Mouse (Mus musculus) forebrain, embryonic 12.5 days (tissue): Measurements from ENCODE around the gene Asah2. TPM values are rescaled to one million over a fixed set of nuclear protein-coding genes. Genes with fewer than 3 reads are reported as not detected.

Source experiments
- ATAC-seq: fragments of 200-750 bp; cut with Nextera tagmentation; 2 replicates; pipeline ENCODE4 v1.8.0; 2017; ENCODE audit warnings: moderate TSS enrichment; ENCODE audit not compliant: low FRiP score
- H3K27ac ChIP-seq: fragments of 300-500 bp; sonication (generic); 2 replicates; pipeline ENCODE4 v1.5.1; 2016; ENCODE audit warnings: mild to moderate bottlenecking
- H3K27me3 ChIP-seq: fragments of 300-500 bp; sonication (generic); 2 replicates; pipeline ENCODE4 v1.6.1; 2016; ENCODE audit warnings: mild to moderate bottlenecking
- H3K36me3 ChIP-seq: fragments of 300-500 bp; sonication (generic); replicated peaks from 2 replicates; pipeline ENCODE4 v1.6.1; 2016; ENCODE audit warnings: mild to moderate bottlenecking
- H3K4me1 ChIP-seq: fragments of 300-500 bp; sonication (generic); 2 replicates; pipeline ENCODE4 v1.6.1; 2016
- H3K4me2 ChIP-seq: fragments of 300-500 bp; sonication (generic); 2 replicates; pipeline ENCODE4 v1.6.1; 2016; ENCODE audit warnings: mild to moderate bottlenecking, moderate library complexity
- H3K4me3 ChIP-seq: fragments of 300-500 bp; sonication (generic); replicated peaks from 2 replicates; pipeline ENCODE4 v1.5.1; 2016; ENCODE audit warnings: mild to moderate bottlenecking
- H3K9ac ChIP-seq: fragments of 300-500 bp; sonication (generic); 2 replicates; pipeline ENCODE4 v1.6.1; 2016; ENCODE audit warnings: mild to moderate bottlenecking
- H3K9me3 ChIP-seq: fragments of 300-500 bp; sonication (generic); 2 replicates; pipeline ENCODE4 v1.6.1; 2016
- WGBS: fragments of 180-500 bp; shearing (Covaris S2); methylation state at CpG from one replicate; pipeline ENCODE4 v1.1.7; 2016; 5-methylcytosine and 5-hydroxymethylcytosine counted together
- polyA plus RNA-seq: library from polyadenylated mRNA; unstranded; fragments of >200 nt; fragmentation: Nextera tagmentation; extraction: Ambion mirVana; gene quantifications from 2 replicates; pipeline ENCODE4 v1.2.1, GENCODE M21; 2016

Asah2 gene
- polyA plus RNA-seq, 1 experiment from 2014 or later = 0.29 TPM

- H3K9me3 ChIP-seq = no peaks in the 10 kb centered on the region
- no peaks in the 10 kb centered on the region for H3K4me1 ChIP-seq
- no peak overlapping the region for H3K4me2 ChIP-seq
- no peak for ATAC-seq
- H3K36me3 ChIP-seq = no peaks in the 10 kb centered on the region
- 90% methylated on average over 3 of the region's 3 CpGs for WGBS
- no peak overlapping the region for H3K9ac ChIP-seq
- no peak overlapping the region for H3K4me3 ChIP-seq
- no peaks in the 10 kb centered on the region for H3K27me3 ChIP-seq
- no peak overlapping the region for H3K27ac ChIP-seq
Measured at GRCm38 (mm10) chr19:32025443-32025842, 82.6 kb downstream of the Asah2 start.

- ATAC-seq = no peak
- Histone ChIP-seq H3K9ac (no peak overlapping the region), H3K27ac (no peak overlapping the region), H3K4me1 (no peaks in the 10 kb centered on the region), H3K9me3 (no peaks in the 10 kb centered on the region), H3K27me3 (no peaks in the 10 kb centered on the region), H3K4me3 (no peak overlapping the region), H3K36me3 (no peaks in the 10 kb centered on the region), H3K4me2 (no peak overlapping the region)
- 71% methylated on average over 8 of the region's 8 CpGs for whole genome bisulfite sequencing
Measured at GRCm38 (mm10) chr19:32019722-32020121, 88.3 kb downstream of the Asah2 start.

GRCm38 (mm10) chr19:32018585-32018984, 89.4 kb downstream of the Asah2 start:
- Histone ChIP-seq H3K27me3 (no peaks in the 10 kb centered on the region), H3K36me3 (no peaks in the 10 kb centered on the region), H3K4me3 (no peak overlapping the region), H3K9me3 (no peaks in the 10 kb centered on the region), H3K27ac (no peak overlapping the region), H3K4me1 (no peaks in the 10 kb centered on the region), H3K4me2 (no peak overlapping the region), H3K9ac (no peak overlapping the region)
- no peak for ATAC-seq
- WGBS = 89% methylated on average over 7 of the region's 7 CpGs

GRCm38 (mm10) chr19:32018053-32018452, 90.0 kb downstream of the Asah2 start:
- Histone ChIP-seq H3K9ac (no peak overlapping the region), H3K4me2 (no peak overlapping the region), H3K4me3 (no peak overlapping the region), H3K27ac (no peak overlapping the region), H3K27me3 (no peaks in the 10 kb centered on the region), H3K9me3 (no peaks in the 10 kb centered on the region), H3K36me3 (no peaks in the 10 kb centered on the region), H3K4me1 (no peaks in the 10 kb centered on the region)
- no peak for ATAC-seq
- 85% methylated on average over 5 of the region's 5 CpGs for WGBS

GRCm38 (mm10) chr19:32002623-32003022, 105.4 kb downstream of the Asah2 start:
- Histone ChIP-seq H3K27ac (no peak overlapping the region), H3K9ac (no peak overlapping the region), H3K4me3 (no peak overlapping the region), H3K4me1 (no peaks in the 10 kb centered on the region), H3K4me2 (no peak overlapping the region), H3K27me3 (no peaks in the 10 kb centered on the region), H3K9me3 (no peaks in the 10 kb centered on the region), H3K36me3 (no peaks in the 10 kb centered on the region)
- 91% methylated on average over 5 of the region's 5 CpGs for WGBS
- ATAC-seq = no peak

- WGBS = 96% methylated on average over 3 of the region's 3 CpGs
- H3K4me1 ChIP-seq = no peaks in the 10 kb centered on the region
- no peaks in the 10 kb centered on the region for H3K36me3 ChIP-seq
- H3K4me3 ChIP-seq = no peak overlapping the region
- H3K4me2 ChIP-seq = no peak overlapping the region
- no peaks in the 10 kb centered on the region for H3K9me3 ChIP-seq
- no peak overlapping the region for H3K27ac ChIP-seq
- H3K27me3 ChIP-seq = no peaks in the 10 kb centered on the region
- no peak for ATAC-seq
- no peak overlapping the region for H3K9ac ChIP-seq
Measured at GRCm38 (mm10) chr19:31996916-31997315, 111.1 kb downstream of the Asah2 start.

- ATAC-seq = no peak
- WGBS = 92% methylated on average over 6 of the region's 6 CpGs
- no peak overlapping the region for H3K4me3 ChIP-seq
Measured at GRCm38 (mm10) chr19:31991057-31991456, 117.0 kb downstream of the Asah2 start.

GRCm38 (mm10) chr19:31975882-31976281, 132.1 kb downstream of the Asah2 start:
- Histone ChIP-seq H3K4me1 (no peaks in the 10 kb centered on the region), H3K9ac (no peak overlapping the region), H3K4me3 (no peak overlapping the region), H3K9me3 (no peaks in the 10 kb centered on the region), H3K27me3 (no peaks in the 10 kb centered on the region), H3K27ac (no peak overlapping the region), H3K36me3 (no peaks in the 10 kb centered on the region), H3K4me2 (no peak overlapping the region)
- ATAC-seq = no peak
- 76% methylated on average over 2 of the region's 2 CpGs for WGBS

More at GRCm38 (mm10) chr19:31991057-31991456, 117.0 kb downstream of the Asah2 start:
- Histone ChIP-seq H3K36me3 (no peaks in the 10 kb centered on the region), H3K4me1 (no peaks in the 10 kb centered on the region), H3K27ac (no peak overlapping the region), H3K4me2 (no peak overlapping the region), H3K9ac (no peak overlapping the region), H3K9me3 (no peaks in the 10 kb centered on the region), H3K27me3 (no peaks in the 10 kb centered on the region)

GRCm38 (mm10) chr19:31971998-31972397, 136.0 kb downstream of the Asah2 start:
- no peaks in the 10 kb centered on the region for H3K36me3 ChIP-seq
- 15% methylated on average over 6 of the region's 6 CpGs for WGBS
- no peaks in the 10 kb centered on the region for H3K9me3 ChIP-seq
- H3K4me3 ChIP-seq = no peak overlapping the region
- no peaks in the 10 kb centered on the region for H3K4me1 ChIP-seq
- H3K9ac ChIP-seq = no peak overlapping the region
- peaks cover 5% of the 10 kb centered on the region; the same call in 1 of the 2 replicates for H3K27me3 ChIP-seq
- no peak overlapping the region for H3K4me2 ChIP-seq
- no peak overlapping the region for H3K27ac ChIP-seq
- ATAC-seq = peak; percentile 89

GRCm38 (mm10) chr19:31971405-31971804, 136.6 kb downstream of the Asah2 start:
- Histone ChIP-seq H3K27ac (no peak overlapping the region), H3K4me1 (no peaks in the 10 kb centered on the region), H3K4me2 (no peak overlapping the region), H3K36me3 (no peaks in the 10 kb centered on the region), H3K4me3 (no peak overlapping the region), H3K9ac (no peak overlapping the region), H3K27me3 (peaks cover 5% of the 10 kb centered on the region; the same call in 1 of the 2 replicates), H3K9me3 (no peaks in the 10 kb centered on the region)
- ATAC-seq = no peak
- WGBS = 58% methylated on average over 3 of the region's 3 CpGs

- Histone ChIP-seq H3K27me3 (peaks cover 5% of the 10 kb centered on the region; the same call in 1 of the 2 replicates), H3K4me2 (no peak overlapping the region), H3K36me3 (no peaks in the 10 kb centered on the region), H3K27ac (no peak overlapping the region), H3K9ac (no peak overlapping the region), H3K4me3 (no peak overlapping the region), H3K9me3 (no peaks in the 10 kb centered on the region), H3K4me1 (no peaks in the 10 kb centered on the region)
- ATAC-seq = no peak
- 78% methylated on average over 5 of the region's 5 CpGs for WGBS
Measured at GRCm38 (mm10) chr19:31967933-31968532, 140.0 kb downstream of the Asah2 start.

- ATAC-seq = no peak
- WGBS = 61% methylated on average over 3 of the region's 3 CpGs
- H3K27ac ChIP-seq = no peak overlapping the region
- H3K36me3 ChIP-seq = no peaks in the 10 kb centered on the region
- H3K9me3 ChIP-seq = no peaks in the 10 kb centered on the region
- H3K4me3 ChIP-seq = no peak overlapping the region
- no peaks in the 10 kb centered on the region for H3K27me3 ChIP-seq
- no peaks in the 10 kb centered on the region for H3K4me1 ChIP-seq
- H3K4me2 ChIP-seq = no peak overlapping the region
- no peak overlapping the region for H3K9ac ChIP-seq
Measured at GRCm38 (mm10) chr19:31963147-31963546, 144.9 kb downstream of the Asah2 start.

GRCm38 (mm10) chr19:31960434-31960833, 147.6 kb downstream of the Asah2 start:
- Histone ChIP-seq H3K4me3 (no peak overlapping the region), H3K9me3 (no peaks in the 10 kb centered on the region), H3K27me3 (no peaks in the 10 kb centered on the region), H3K9ac (no peak overlapping the region), H3K27ac (no peak overlapping the region), H3K4me1 (no peaks in the 10 kb centered on the region), H3K4me2 (no peak overlapping the region), H3K36me3 (no peaks in the 10 kb centered on the region)
- WGBS = 95% methylated on average over 2 of the region's 2 CpGs
- ATAC-seq = no peak
